Mouse (Mus musculus): ENCODE data around the gene Acy3.
"Not testable (repeated sequence)": the region's sequence is repeated elsewhere in the genome, so short reads cannot be mapped to it uniquely, and the experiment has no call there.

The Acy3 gene

GRCm38 (mm10) chr19:3986334-3986733 lies at the start of gene Acy3:
TSS of gene Acy3 (plus strand) at chr19:3986570.
- peak; percentile 73 for DNase-seq (ENCODE audit: low spot score)

DNA sequence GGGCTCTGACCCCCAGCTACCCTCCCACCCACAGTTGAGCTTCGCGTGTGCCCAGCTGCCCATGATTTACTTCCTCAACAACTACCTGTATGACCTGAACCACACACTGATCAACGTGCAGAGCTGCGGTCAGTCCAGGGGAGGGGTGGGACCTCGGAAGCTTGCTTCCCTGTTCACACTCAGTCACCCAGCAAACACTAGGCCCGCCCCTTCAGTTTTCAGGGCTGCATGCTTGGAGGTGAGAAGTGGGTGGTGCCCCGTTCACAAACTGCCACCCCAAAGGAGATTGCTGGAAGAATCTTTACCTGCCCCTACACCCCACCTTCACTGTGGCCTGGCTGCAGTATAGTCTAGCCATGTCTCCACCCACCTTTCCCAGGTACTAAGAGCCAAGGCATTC lies 44.1 kb upstream of the Acy3 start:
- no peak for DNase-seq (ENCODE audit: low spot score)

DNA sequence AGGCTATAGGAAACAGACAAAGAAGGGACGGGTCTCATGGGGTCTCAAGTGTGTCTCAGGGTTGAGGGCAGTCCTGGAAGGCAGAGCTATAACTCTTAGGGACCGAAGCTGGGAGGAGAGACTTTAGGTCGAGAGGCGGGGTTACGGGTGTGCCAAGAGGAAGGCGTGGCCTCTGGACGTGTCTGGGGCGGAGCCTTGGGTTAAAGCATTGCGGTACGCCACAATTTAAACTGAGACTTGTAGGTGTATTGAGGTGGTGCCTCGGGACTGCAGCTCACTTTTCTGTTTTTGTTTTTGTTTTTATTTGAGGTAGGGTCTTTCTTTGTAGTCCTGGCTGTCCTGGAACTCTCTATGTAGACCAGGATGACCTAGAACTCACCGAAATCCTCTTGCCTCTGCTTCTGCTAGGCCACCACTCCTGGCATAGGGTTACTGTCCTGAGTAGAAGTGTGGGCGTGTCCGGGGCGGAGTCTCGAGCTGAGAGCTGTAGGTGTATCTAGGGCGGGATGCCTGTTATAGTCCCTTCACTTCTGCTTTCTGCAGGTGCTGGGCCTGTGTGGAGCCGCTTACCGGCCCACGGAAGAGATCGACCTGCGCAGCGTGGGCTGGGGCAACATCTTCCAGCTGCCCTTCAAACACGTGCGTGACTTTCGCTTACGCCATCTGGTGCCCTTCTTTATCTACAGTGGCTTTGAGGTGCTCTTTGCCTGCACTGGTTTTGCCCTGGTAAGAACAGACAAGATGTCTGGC lies 43.2 kb upstream of the Acy3 start:
- DNase-seq (ENCODE audit: low spot score), result no peak

- no peak for DNase-seq (ENCODE audit: low spot score)
Measured at GRCm38 (mm10) chr19:3945872-3946564, 40.4 kb upstream of the Acy3 start.

- DNase-seq (ENCODE audit: low spot score), result peak; percentile 64
Measured at GRCm38 (mm10) chr19:3946715-3947114, 39.7 kb upstream of the Acy3 start.

- no peak for DNase-seq (ENCODE audit: low spot score)
Measured at GRCm38 (mm10) chr19:3947813-3948212, 38.6 kb upstream of the Acy3 start.

DNA sequence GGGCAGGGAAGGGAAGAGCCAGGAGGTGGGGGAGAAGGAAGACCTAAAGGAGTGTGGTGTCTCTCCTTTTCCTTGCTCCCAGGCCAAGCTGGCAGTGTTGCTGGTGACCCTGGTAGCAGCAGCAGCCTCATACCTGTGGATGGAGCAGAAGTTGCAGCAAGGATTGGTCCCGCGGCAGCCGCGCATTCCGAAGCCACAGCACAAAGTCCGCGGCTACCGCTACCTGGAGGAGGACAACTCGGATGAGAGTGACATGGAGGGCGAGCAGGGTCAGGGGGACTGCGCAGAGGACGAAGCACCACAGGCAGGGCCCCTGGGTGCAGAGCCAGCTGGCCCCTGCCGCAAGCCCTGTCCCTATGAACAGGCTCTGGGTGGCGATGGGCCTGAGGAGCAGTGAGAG lies 37.8 kb upstream of the Acy3 start:
- no peak for DNase-seq (ENCODE audit: low spot score)

DNA sequence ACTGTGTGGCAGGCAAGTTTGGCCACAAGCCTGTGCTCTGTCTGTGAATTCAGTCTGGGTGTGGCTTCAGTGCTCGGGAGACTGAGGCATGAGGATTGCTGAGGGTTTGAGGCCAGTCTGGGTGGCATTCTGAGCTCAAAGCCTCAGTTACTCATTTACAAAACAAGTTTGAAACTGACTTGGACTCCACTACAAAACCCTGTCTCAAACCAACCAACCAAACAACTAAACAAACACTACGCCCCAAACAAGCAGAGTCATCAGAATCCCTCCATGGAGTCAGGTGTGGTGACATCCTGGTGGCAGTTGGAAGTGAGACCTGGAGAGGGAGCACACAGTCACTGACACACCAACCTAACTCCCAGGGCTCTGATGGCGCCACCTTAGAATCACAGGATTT lies 36.0 kb upstream of the Acy3 start:
- DNase-seq (ENCODE audit: low spot score), result no peak

- no peak for DNase-seq (ENCODE audit: low spot score)
Measured at GRCm38 (mm10) chr19:3951461-3951860, 34.9 kb upstream of the Acy3 start.

- no peak for DNase-seq (ENCODE audit: low spot score)
Measured at GRCm38 (mm10) chr19:3952099-3952498, 34.3 kb upstream of the Acy3 start.

DNA sequence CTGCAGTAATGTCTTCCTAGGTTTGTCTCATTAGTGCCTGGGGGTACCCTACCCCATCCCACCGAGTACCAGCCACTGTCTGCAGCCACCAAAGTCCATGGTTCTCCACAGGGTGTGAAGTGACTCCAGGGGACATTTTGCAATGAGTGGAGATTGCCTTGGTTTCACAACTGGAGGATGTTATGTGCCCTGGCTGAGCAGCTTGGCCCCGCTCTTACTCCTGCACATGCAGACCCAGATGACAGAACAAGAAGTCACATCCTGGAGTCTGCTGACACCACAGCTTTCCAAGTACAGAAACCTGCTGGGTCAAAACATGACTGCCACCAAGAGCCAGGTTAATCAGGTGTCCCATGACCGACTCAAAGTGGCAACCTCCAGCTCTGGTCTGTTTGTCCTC lies 31.3 kb upstream of the Acy3 start:
- DNase-seq (ENCODE audit: low spot score), result no peak

DNA sequence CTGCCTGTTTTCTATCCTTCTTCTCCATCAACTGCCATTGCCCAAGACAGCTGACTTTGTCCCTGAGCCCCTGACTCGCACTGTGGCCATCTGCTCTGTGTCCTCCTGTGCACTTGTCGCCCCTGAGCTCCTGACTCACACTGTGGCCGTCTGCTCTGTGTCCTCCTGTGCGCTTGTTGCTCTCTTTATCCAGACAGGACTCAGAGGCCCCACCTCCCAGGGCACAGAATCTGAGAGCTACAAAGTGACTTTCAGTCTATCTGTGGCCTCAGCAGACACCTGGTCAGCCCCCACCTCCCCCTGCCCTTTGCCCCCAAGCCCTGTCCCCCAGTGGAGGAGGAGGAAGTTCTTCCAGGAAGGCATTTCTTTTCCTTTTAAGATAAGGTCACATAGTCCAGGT lies 30.6 kb upstream of the Acy3 start:
- DNase-seq (ENCODE audit: low spot score), result no peak

GRCm38 (mm10) chr19:3957296-3958036 lies 28.9 kb upstream of the Acy3 start:
- not testable (repeated sequence) for DNase-seq (ENCODE audit: low spot score)

GRCm38 (mm10) chr19:3958470-3958869 lies 27.9 kb upstream of the Acy3 start, which contains the start of gene Aldh3b3:
TSS of gene Aldh3b3 (plus strand) at chr19:3958645.
- no peak for DNase-seq (ENCODE audit: low spot score)

- DNase-seq (ENCODE audit: low spot score), result no peak
Measured at GRCm38 (mm10) chr19:3959030-3959429, 27.3 kb upstream of the Acy3 start.

- no peak for DNase-seq (ENCODE audit: low spot score)
Measured at GRCm38 (mm10) chr19:3960211-3960610, 26.2 kb upstream of the Acy3 start.

- DNase-seq (ENCODE audit: low spot score), result not testable (repeated sequence)
Measured at GRCm38 (mm10) chr19:3961805-3962204, 24.6 kb upstream of the Acy3 start.

DNA sequence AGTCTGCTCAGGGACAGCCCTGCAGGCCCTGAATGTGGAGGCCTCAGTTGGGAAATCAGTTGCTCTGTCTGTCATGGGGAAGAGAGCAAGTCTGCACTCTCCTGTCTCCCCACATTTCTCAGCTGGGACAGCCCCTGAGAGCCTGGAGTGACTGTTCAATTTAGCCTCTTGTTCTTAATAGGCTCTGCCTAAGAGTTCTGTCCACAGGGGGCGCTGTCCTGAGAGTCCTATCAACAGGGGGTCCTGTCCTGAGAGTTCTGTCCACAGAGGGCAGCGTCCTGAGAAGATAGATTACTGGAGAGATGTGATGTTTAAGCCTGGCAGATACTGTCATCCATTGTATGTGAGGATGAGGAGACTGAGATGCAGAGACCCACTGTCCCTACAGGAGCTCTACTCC lies 23.9 kb upstream of the Acy3 start:
- DNase-seq (ENCODE audit: low spot score), result no peak

DNA sequence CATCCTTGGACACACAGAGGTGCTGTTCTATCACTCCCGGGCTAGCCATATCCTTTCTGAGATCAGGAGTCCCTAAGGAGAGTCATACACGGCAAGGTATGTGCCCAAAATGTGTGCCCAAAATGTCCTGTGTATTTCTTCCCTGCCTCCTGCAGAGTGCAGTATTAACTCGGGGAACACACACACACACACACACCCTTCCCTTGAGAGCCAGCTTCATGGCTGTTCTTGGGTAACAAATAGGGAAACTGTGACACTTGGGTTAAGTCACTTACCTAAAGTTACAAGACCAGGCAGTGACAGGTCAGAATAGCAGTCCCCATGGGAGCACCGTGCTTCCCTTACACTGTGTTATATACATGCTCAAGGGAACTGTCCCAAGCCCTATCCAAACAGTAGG lies 22.3 kb upstream of the Acy3 start:
- no peak for DNase-seq (ENCODE audit: low spot score)

- DNase-seq (ENCODE audit: low spot score), result no peak
Measured at GRCm38 (mm10) chr19:3966330-3967075, 19.9 kb upstream of the Acy3 start.

- no peak for DNase-seq (ENCODE audit: low spot score)
Measured at GRCm38 (mm10) chr19:3967258-3967657, 19.1 kb upstream of the Acy3 start.

DNA sequence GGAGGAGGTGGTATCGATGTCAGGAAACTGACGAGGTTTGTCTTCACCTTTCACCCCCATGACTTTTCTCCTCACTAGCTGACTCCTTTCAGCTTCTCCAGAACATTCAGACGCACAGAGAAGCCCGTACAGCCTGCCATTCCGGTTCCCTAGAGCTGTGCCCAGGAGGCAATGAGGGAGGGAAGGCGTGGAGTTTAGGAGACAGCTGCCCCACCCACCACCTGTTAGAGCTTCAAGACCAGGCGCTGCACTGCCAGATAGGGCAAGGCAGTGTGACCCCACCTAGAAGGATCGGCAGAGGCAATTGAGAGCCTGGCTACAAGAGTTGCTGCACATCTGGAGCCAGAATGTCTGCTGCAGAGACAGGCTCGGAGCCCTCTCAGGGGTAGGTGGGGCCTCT lies 14.1 kb upstream of the Acy3 start, which contains the start of gene Aldh3b2:
Gene Aldh3b2, plus strand, starts transcription at position 100 of the 400 bp plus-strand sequence.
- no peak for DNase-seq (ENCODE audit: low spot score)
